Mouse (Mus musculus) layer of hippocampus, postnatal 10 days (tissue): ENCODE measurements around the gene Ldlrad1. TPM values are rescaled to one million over a fixed set of nuclear protein-coding genes. Genes with fewer than 3 reads are reported as not detected.

Source experiments
- DNase-seq, 2 experiments: peaks; one replicate each; pipeline ENCODE4 v3.0.0; 2021; ENCODE audit warnings: low spot score in 2 of 2
- total RNA-seq, 2 experiments: library from RNA; stranded (reverse); gene quantifications; 2 replicates each; pipeline ENCODE4 v1.2.3; 2021

The Ldlrad1 gene
- total RNA-seq, 2 experiments from 2014 or later, result not detected

DNA sequence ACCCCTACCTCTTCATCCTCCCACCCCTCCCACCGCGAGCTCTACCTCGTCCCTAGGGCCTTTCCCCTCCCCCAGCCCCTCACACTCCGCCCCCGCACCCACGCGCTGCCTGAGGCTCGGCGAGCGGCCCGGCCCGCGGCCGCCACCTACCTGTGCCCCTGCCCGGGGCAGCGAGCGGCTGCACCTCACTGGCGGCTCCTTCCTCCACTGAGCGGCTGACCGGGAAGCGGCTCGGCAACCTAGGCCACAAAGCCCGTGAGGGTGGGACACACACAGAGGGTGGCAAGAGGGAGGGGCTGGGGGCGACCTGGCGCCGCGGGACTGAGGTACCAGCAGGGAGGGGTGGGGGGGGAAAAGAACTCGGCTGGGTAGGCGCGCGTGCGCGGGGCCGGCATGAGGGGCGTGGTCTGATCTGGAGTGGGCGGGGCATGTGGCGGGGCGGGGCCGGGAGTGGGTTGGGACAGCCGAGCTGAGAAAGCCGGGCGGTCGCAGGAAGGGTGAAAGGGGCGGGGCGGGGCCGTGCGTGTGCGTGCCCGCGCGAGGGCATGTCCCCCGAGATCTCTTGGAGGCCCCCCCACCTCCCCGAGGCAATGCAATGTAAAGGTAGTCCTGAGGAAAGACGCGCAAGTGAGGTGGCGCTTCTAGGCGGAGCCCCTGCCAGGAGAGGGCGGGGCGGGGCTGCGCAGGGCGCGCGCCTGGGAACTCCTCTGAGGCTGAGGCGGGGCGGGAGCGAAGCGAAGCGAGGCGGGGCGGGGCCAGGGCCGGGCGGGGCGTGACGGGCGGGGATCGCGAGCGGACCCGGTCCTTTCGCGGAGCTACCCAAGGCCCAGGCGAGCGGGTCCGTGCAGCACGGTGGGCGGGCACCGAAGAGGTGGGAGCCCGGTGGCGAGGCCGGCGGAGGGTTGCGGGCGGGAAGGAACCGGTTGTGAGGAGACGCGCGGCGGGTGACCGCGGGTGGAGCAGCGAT is 44.4 kb downstream of the Ldlrad1 start, which contains the start of the genes Lrrc42 and Hspb11:
Lrrc42 (minus strand) TSS at position 408 of the 967 bp plus-strand sequence.
Hspb11 (plus strand) TSS at position 469 of the 967 bp plus-strand sequence.
- peak; percentile 91 to 94 for DNase-seq

- no peak for DNase-seq
Observed at GRCm38 (mm10) chr4:107254414-107254813, 45.4 kb downstream of the Ldlrad1 start.

GRCm38 (mm10) chr4:107260001-107260400 is 51.0 kb downstream of the Ldlrad1 start:
- DNase-seq, result no peak

Other genes starting within 250 kb of the Ldlrad1 start
- 10 to 100 TPM; 63.5 to 74.0 TPM for gene Mrpl37, start 142.3 kb upstream of the Ldlrad1 start, total RNA-seq
- gene Cyb5rl, start 142.2 kb upstream of the Ldlrad1 start, total RNA-seq, result 10 to 100 TPM in 1 of 2 experiments, 1 to 10 TPM in 1; 9.6 to 10.5 TPM
- not detected for gene Cdcp2, start 112.3 kb upstream of the Ldlrad1 start, total RNA-seq
- gene Tmem59, start 30.8 kb upstream of the Ldlrad1 start, total RNA-seq, result 100 to 1,000 TPM; 154 to 161 TPM
- 10 to 100 TPM; 22.3 to 23.0 TPM for gene Tceanc2, start 30.1 kb upstream of the Ldlrad1 start, total RNA-seq
- 10 to 100 TPM; 39.5 to 41.2 TPM for gene Lrrc42, start 44.4 kb downstream of the Ldlrad1 start, total RNA-seq
- gene Hspb11, start 44.4 kb downstream of the Ldlrad1 start, total RNA-seq, result 10 to 100 TPM; 21.1 to 22.4 TPM
- gene Dio1, start 98.0 kb downstream of the Ldlrad1 start, total RNA-seq, result not detected
- 10 to 100 TPM; 46.9 to 49.1 TPM for gene Yipf1, start 105.2 kb downstream of the Ldlrad1 start, total RNA-seq
- 10 to 100 TPM; 17.2 to 17.6 TPM for gene Ndc1, start 158.6 kb downstream of the Ldlrad1 start, total RNA-seq
- 1 to 10 TPM; 1.1 to 2.4 TPM for gene Glis1, start 225.4 kb downstream of the Ldlrad1 start, total RNA-seq